Mouse (Mus musculus) olfactory bulb, adult 2 months (tissue): ENCODE results near the gene Iqsec3.

Experiments
- CTCF ChIP-seq: fragments of 200-500 bp; IDR thresholded peaks from 2 replicates; pipeline ENCODE4 v1.5.1; 2012; ENCODE audit warnings: low read depth, mild to moderate bottlenecking, low read length, moderate library complexity; ENCODE audit not compliant: insufficient read depth
- POLR2A ChIP-seq: fragments of 200-500 bp; IDR thresholded peaks from 2 replicates; pipeline ENCODE4 v1.6.1; 2012; ENCODE audit warnings: mild to moderate bottlenecking, low read depth, low read length, moderate library complexity; ENCODE audit not compliant: insufficient read depth

GRCm38 (mm10) chr6:121352276-121352675 is 121.2 kb downstream of the Iqsec3 start:
- no peak for TF ChIP-seq CTCF
- no peak for TF ChIP-seq POLR2A
